Mouse (Mus musculus) heart, embryonic 15.5 days (tissue): ENCODE results near the gene Rbm15b. TPM values are rescaled to one million over a fixed set of nuclear protein-coding genes. Genes with fewer than 3 reads are reported as not detected.

Source experiments
- ATAC-seq: fragments of 200-750 bp; cut with Nextera tagmentation; replicated peaks from 2 replicates; pipeline ENCODE4 v1.8.0; 2017; ENCODE audit warnings: low read depth, moderate TSS enrichment; ENCODE audit not compliant: insufficient number of reproducible peaks, insufficient read depth, low FRiP score
- H3K27ac ChIP-seq: fragments of 300-500 bp; sonication (generic); 2 replicates; pipeline ENCODE4 v1.5.1; 2015; ENCODE audit warnings: mild to moderate bottlenecking, inconsistent platforms
- H3K27me3 ChIP-seq: fragments of 300-500 bp; sonication (generic); 2 replicates; pipeline ENCODE4 v1.6.1; 2015; ENCODE audit warnings: inconsistent platforms
- H3K36me3 ChIP-seq: fragments of 300-500 bp; sonication (generic); 2 replicates; pipeline ENCODE4 v1.6.1; 2015; ENCODE audit warnings: mild to moderate bottlenecking, inconsistent platforms
- H3K4me1 ChIP-seq: fragments of 300-500 bp; sonication (generic); replicated peaks from 2 replicates; pipeline ENCODE4 v1.6.1; 2015; ENCODE audit warnings: inconsistent platforms
- H3K4me2 ChIP-seq: fragments of 300-500 bp; sonication (generic); 2 replicates; pipeline ENCODE4 v1.6.1; 2015; ENCODE audit warnings: inconsistent platforms, mild to moderate bottlenecking, moderate library complexity
- H3K4me3 ChIP-seq: fragments of 300-500 bp; sonication (generic); 2 replicates; pipeline ENCODE4 v1.5.1; 2015; ENCODE audit warnings: mild to moderate bottlenecking, inconsistent platforms
- H3K9ac ChIP-seq: fragments of 300-500 bp; sonication (generic); 2 replicates; pipeline ENCODE4 v1.6.1; 2015; ENCODE audit warnings: mild to moderate bottlenecking, inconsistent platforms
- H3K9me3 ChIP-seq: fragments of 300-500 bp; sonication (generic); replicated peaks from 2 replicates; pipeline ENCODE4 v1.6.1; 2016; ENCODE audit warnings: inconsistent platforms
- WGBS: fragments of 180-500 bp; shearing (Covaris S2); methylation state at CpG from one replicate; pipeline ENCODE4 v1.1.7; 2015; ENCODE audit warnings: mixed read lengths; 5-methylcytosine and 5-hydroxymethylcytosine counted together
- polyA plus RNA-seq: library from polyadenylated mRNA; unstranded; fragments of >200 nt; fragmentation: Nextera tagmentation; extraction: Ambion mirVana; gene quantifications from 2 replicates; pipeline ENCODE4 v1.2.1, GENCODE M21; 2015

Rbm15b gene
- polyA plus RNA-seq = 3.7 and 7.6 TPM in 2 replicates

DNA sequence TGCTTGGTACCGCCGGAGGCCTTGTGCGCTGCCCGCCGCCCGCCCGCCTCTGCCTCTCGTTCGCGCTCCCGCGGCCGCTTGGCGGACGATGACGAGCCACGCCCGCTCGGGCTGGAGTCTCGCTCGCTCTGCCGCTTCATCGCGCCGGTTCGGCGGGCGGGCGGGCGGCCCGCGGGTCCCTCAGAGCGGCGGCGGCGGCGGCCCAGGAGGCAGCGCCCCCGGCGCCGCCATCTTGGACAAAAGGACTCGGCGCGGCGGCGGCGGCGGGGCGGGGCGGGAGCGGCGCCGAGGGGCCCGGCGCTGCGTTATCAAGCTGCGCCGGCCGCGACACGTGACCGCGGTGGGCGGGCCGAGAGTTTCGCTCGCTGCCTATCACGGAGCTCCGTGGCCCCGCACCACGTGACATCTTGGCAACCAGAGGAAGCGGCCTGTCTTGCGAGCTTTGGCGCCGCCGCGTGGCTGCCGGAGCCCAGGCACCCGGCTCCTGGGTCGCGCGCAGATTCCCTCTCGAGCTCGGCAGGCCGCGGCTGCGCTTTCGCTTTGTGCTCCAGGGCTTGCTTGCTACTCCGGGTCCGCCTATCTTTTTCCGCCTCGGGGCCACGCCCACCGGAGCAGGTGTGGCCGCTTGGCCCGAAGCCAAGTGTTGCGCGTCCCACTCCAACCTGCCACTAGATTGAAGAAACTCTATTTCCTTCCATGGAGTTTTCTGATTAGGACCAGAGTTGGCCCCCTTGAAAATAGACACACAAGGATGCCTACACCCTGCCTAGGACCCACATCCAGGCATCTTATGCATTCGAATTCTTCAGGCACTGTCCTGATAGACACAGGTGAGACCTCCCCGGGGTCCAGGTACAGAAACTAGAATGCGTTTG, at the start of gene Rbm15b:
Gene Rbm15b (minus strand): TSS at position 601 of the 875 bp plus-strand sequence.
- peak within 1 kb of the TSS; percentile 92 for H3K4me3 ChIP-seq
- peak within 1 kb of the TSS; percentile 98 for H3K4me2 ChIP-seq
- peak within 1 kb of the TSS; percentile 96 for H3K9ac ChIP-seq
- WGBS = 2% methylated on average over 91 of the region's 101 CpGs
- peak within 1 kb of the TSS; percentile 86 for H3K27ac ChIP-seq
- H3K27me3 ChIP-seq = no peaks in the 10 kb centered on the region
- no peaks in the 10 kb centered on the region for H3K9me3 ChIP-seq
- peaks cover 62% of the 10 kb centered on the region for H3K4me1 ChIP-seq
- peak; percentile 63 for ATAC-seq
- H3K36me3 ChIP-seq = peaks cover 42% of the 10 kb centered on the region

GRCm38 (mm10) chr9:106934998-106935397, 47.8 kb upstream of the Rbm15b start:
- no peak overlapping the region for H3K4me3 ChIP-seq
- H3K4me1 ChIP-seq = no peaks in the 10 kb centered on the region
- no peak for ATAC-seq
- no peaks in the 10 kb centered on the region for H3K27me3 ChIP-seq
- H3K9me3 ChIP-seq = no peaks in the 10 kb centered on the region
- 78% methylated on average over 1 of the region's 1 CpGs for whole genome bisulfite sequencing
- no peak overlapping the region for H3K27ac ChIP-seq
- no peak overlapping the region for H3K9ac ChIP-seq
- H3K4me2 ChIP-seq = no peak overlapping the region
- no peaks in the 10 kb centered on the region for H3K36me3 ChIP-seq

GRCm38 (mm10) chr9:106914878-106915277, 27.6 kb upstream of the Rbm15b start:
- Histone ChIP-seq H3K9ac (no peak overlapping the region), H3K27ac (no peak overlapping the region), H3K4me2 (no peak overlapping the region), H3K4me3 (no peak overlapping the region), H3K9me3 (no peaks in the 10 kb centered on the region), H3K36me3 (no peaks in the 10 kb centered on the region), H3K4me1 (no peaks in the 10 kb centered on the region), H3K27me3 (no peaks in the 10 kb centered on the region)
- WGBS = 72% methylated on average over 6 of the region's 6 CpGs
- ATAC-seq = no peak

- H3K9ac ChIP-seq = no peak overlapping the region
- H3K36me3 ChIP-seq = no peaks in the 10 kb centered on the region
- H3K27ac ChIP-seq = no peak overlapping the region
- H3K4me3 ChIP-seq = no peak overlapping the region
- H3K27me3 ChIP-seq = no peaks in the 10 kb centered on the region
- 9% methylated on average over 1 of the region's 1 CpGs for WGBS
- H3K9me3 ChIP-seq = no peaks in the 10 kb centered on the region
- H3K4me2 ChIP-seq = no peak overlapping the region
- ATAC-seq = no peak
- H3K4me1 ChIP-seq = no peaks in the 10 kb centered on the region
These were observed 26.5 kb upstream of the Rbm15b start for GRCm38 (mm10) chr9:106913759-106914158.

DNA sequence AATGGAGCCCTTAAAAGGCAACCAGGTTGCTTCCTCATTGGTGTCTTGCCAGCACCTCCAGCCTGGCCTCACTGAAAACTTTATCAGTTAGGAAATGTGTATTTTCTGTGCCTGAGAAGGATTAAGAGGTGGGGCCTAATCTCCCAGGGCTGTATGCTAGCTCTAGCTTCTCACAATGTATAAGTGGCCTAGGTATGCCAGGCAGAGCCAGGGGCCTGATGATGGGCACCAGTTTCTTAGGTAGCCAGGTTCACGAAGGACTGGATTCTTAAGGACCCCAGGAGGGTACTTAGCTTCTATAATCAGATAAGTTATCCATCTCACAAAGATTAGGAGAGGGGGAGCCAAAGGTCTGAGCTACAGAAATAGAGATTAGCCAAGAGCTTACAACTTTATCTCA, 24.4 kb upstream of the Rbm15b start:
- no peaks in the 10 kb centered on the region for H3K36me3 ChIP-seq
- H3K27ac ChIP-seq = no peak overlapping the region
- no peak overlapping the region for H3K4me3 ChIP-seq
- ATAC-seq = no peak
- no peaks in the 10 kb centered on the region for H3K9me3 ChIP-seq
- no peak overlapping the region for H3K4me2 ChIP-seq
- 42% methylated on average over 1 of the region's 1 CpGs for WGBS
- H3K9ac ChIP-seq = no peak overlapping the region
- H3K27me3 ChIP-seq = no peaks in the 10 kb centered on the region
- H3K4me1 ChIP-seq = no peaks in the 10 kb centered on the region

GRCm38 (mm10) chr9:106908715-106909114, 21.5 kb upstream of the Rbm15b start:
- WGBS = 40% methylated on average over 5 of the region's 5 CpGs

DNA sequence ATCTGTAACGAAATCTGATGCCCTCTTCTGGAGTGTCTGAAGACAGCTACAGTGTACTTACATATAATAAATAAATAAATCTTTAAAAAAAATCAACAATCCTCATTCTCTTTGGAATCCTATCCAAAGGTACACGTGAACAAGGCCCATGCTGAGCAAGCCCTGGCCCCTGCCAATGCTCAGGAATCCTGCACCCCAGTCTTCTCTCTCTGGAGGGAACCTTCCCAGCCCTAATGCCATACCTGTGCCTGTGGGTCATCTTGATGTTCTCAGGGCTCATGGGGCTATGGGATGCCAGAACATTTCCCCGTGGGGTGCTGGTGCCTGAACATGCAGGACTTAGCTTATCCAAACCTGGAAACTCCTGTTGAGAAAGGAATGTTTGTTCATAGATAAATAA, 20.9 kb upstream of the Rbm15b start:
- Histone ChIP-seq H3K27ac (no peak overlapping the region), H3K4me2 (no peak overlapping the region), H3K9ac (no peak overlapping the region), H3K4me1 (no peaks in the 10 kb centered on the region), H3K36me3 (no peaks in the 10 kb centered on the region), H3K4me3 (no peak overlapping the region), H3K9me3 (no peaks in the 10 kb centered on the region), H3K27me3 (no peaks in the 10 kb centered on the region)
- no peak for ATAC-seq
- 80% methylated on average over 3 of the region's 3 CpGs for WGBS

More at GRCm38 (mm10) chr9:106908715-106909114, 21.5 kb upstream of the Rbm15b start:
- H3K4me2 ChIP-seq = no peak overlapping the region
- H3K9me3 ChIP-seq = no peaks in the 10 kb centered on the region
- H3K27me3 ChIP-seq = no peaks in the 10 kb centered on the region
- no peak overlapping the region for H3K27ac ChIP-seq
- ATAC-seq = peak; percentile 53
- no peak overlapping the region for H3K9ac ChIP-seq
- no peak overlapping the region for H3K4me3 ChIP-seq
- no peaks in the 10 kb centered on the region for H3K36me3 ChIP-seq
- H3K4me1 ChIP-seq = no peaks in the 10 kb centered on the region

DNA sequence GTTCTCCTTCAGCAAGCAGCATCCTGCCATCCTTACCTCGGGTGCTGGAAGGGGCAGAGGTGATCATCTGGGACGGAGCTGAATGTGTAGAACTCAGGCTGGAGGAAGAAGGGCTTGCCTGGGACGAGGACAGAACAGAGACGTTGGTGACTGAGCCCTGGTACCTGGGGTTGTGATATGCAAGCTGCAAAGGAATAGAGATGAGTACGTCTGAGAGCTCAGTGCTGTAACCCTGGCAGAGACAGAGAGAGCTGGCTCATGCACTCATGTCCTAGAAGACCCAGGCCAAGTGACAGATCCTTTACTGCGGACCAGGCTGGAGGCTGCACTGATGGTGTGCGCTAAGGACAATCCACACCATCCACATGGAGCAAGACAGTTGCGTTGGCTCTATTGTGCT, 19.4 kb upstream of the Rbm15b start:
- H3K4me1 ChIP-seq = no peaks in the 10 kb centered on the region
- no peak overlapping the region for H3K4me2 ChIP-seq
- no peak overlapping the region for H3K9ac ChIP-seq
- WGBS = 82% methylated on average over 8 of the region's 8 CpGs
- no peaks in the 10 kb centered on the region for H3K9me3 ChIP-seq
- H3K27ac ChIP-seq = no peak overlapping the region
- H3K27me3 ChIP-seq = no peaks in the 10 kb centered on the region
- ATAC-seq = no peak
- no peak overlapping the region for H3K4me3 ChIP-seq
- H3K36me3 ChIP-seq = no peaks in the 10 kb centered on the region

DNA sequence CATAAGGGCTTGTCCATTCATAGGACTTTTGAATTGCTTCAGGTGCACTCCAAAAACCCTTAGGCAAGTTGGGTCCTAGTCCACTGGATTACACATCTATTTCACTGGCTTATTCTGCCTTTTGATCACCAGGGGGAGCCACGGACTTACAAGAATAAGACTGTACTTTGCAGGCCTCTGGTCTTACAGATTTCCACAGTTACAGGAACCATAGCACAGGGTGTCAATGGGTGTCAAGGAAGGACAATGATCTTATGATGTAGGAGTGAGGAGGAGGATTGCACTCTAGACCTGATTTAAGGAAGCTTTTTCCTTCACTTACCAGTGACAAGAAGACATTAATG, 16.5 kb upstream of the Rbm15b start:
- Histone ChIP-seq H3K4me3 (no peak overlapping the region), H3K4me1 (no peaks in the 10 kb centered on the region), H3K9ac (no peak overlapping the region), H3K36me3 (no peaks in the 10 kb centered on the region), H3K4me2 (no peak overlapping the region), H3K9me3 (no peaks in the 10 kb centered on the region), H3K27me3 (no peaks in the 10 kb centered on the region), H3K27ac (no peak overlapping the region)
- 10% methylated on average over 1 of the region's 1 CpGs for WGBS
- no peak for ATAC-seq

DNA sequence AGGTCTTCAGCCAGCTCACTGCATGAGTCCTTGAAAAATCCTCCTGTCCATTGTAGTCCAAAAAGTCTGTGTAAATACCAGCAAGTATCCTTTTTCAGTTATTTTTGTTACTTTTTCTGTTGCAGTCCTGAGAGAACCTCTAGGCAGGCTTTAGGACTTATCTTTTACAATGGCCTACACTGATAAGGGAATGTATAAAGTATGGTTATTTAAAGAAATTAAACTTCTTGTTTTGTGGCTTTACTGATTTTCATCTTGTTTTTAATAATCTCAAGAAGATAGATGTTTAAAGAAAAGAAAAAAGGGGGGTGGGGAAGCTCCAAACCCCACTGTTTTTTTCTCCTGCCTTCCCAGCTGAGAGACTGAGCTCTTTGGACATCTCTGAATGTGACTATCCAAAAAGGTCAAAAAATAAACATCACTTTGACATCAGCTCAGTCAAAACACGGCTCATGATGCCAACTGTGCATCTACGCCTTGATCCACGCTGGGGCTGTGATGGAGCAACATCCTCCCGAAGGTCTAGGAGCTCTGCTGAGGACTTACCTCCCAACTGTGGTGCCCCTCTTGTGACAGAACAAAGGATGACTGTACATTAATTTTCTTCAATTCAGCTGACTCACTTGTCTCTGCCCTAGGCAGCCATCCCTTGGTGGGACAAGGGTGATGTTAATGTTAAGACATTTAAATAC, 16.0 kb upstream of the Rbm15b start:
- 64% methylated on average over 4 of the region's 4 CpGs for WGBS
- H3K36me3 ChIP-seq = no peaks in the 10 kb centered on the region

DNA sequence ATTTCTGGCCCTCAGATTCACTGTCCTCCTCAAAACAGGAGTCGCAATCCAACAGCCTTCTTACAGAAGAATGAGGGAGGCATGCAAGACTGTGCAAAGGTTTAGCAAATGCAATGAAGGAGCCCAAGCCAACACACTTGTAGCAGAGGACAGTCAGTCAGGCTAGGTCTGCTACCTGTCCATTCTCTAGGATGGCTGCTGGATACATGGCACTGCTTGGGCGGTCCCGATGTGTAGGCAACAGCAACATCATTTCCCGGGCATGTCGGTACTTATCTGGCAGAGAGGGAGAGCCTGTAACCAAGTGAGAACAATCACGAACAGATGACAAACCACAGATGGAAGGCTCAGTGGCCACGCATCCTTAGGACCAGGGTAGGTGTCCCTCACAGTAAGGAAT, 14.4 kb upstream of the Rbm15b start:
- no peaks in the 10 kb centered on the region for H3K4me1 ChIP-seq
- H3K9ac ChIP-seq = no peak overlapping the region
- H3K4me3 ChIP-seq = no peak overlapping the region
- no peaks in the 10 kb centered on the region for H3K36me3 ChIP-seq
- no peak overlapping the region for H3K27ac ChIP-seq
- H3K9me3 ChIP-seq = no peaks in the 10 kb centered on the region
- no peak overlapping the region for H3K4me2 ChIP-seq
- no peak for ATAC-seq
- no peaks in the 10 kb centered on the region for H3K27me3 ChIP-seq
- WGBS = 80% methylated on average over 7 of the region's 7 CpGs

More for the DNA sequence above, 16.0 kb upstream of the Rbm15b start:
- Histone ChIP-seq H3K4me1 (no peaks in the 10 kb centered on the region), H3K4me2 (no peak overlapping the region), H3K9me3 (no peaks in the 10 kb centered on the region), H3K27me3 (no peaks in the 10 kb centered on the region), H3K4me3 (no peak overlapping the region), H3K27ac (no peak overlapping the region), H3K9ac (no peak overlapping the region)
- ATAC-seq = no peak
